Mouse (Mus musculus) urinary bladder, postnatal 4 days (tissue): ENCODE data around the gene Syndig1.
A peak's percentile ranks its signal among the peaks of the same experiment; 100 is the strongest.

Source experiments
- DNase-seq, 2 experiments: peaks; one replicate each; pipeline ENCODE4 v3.0.0; 2021 to 2022; ENCODE audit warnings: low spot score in 2 of 2

Gene Syndig1

GRCm38 (mm10) chr2:149873346-149873745 is 44.3 kb downstream of the Syndig1 start:
- no peak for DNase-seq

- no peak for DNase-seq
These were observed 48.9 kb downstream of the Syndig1 start for GRCm38 (mm10) chr2:149877954-149878353.

GRCm38 (mm10) chr2:149887634-149888033 is 58.6 kb downstream of the Syndig1 start:
- no peak for DNase-seq

- DNase-seq = no peak
These were observed 62.6 kb downstream of the Syndig1 start for GRCm38 (mm10) chr2:149891647-149892046.

- DNase-seq = no peak
These were observed 67.3 kb downstream of the Syndig1 start for GRCm38 (mm10) chr2:149896337-149896736.

GRCm38 (mm10) chr2:149899615-149900014 is 70.6 kb downstream of the Syndig1 start:
- no peak for DNase-seq

GRCm38 (mm10) chr2:149900606-149901005 is 71.6 kb downstream of the Syndig1 start:
- DNase-seq = no peak

- DNase-seq = no peak
These were observed 75.4 kb downstream of the Syndig1 start for GRCm38 (mm10) chr2:149904405-149904804.

GRCm38 (mm10) chr2:149906694-149907093 is 77.7 kb downstream of the Syndig1 start:
- DNase-seq = no peak

- DNase-seq = no peak
These were observed 88.2 kb downstream of the Syndig1 start for GRCm38 (mm10) chr2:149917162-149917561.

- no peak for DNase-seq
These were observed 94.5 kb downstream of the Syndig1 start for GRCm38 (mm10) chr2:149923561-149923960.

GRCm38 (mm10) chr2:149925911-149926310 is 96.9 kb downstream of the Syndig1 start:
- DNase-seq = no peak

GRCm38 (mm10) chr2:149927001-149927400 is 98.0 kb downstream of the Syndig1 start:
- DNase-seq = no peak

GRCm38 (mm10) chr2:149927481-149927880 is 98.5 kb downstream of the Syndig1 start:
- DNase-seq = no peak

GRCm38 (mm10) chr2:149929986-149930385 is 101.0 kb downstream of the Syndig1 start:
- no peak for DNase-seq

GRCm38 (mm10) chr2:149931111-149931510 is 102.1 kb downstream of the Syndig1 start:
- DNase-seq = no peak

- DNase-seq = no peak
These were observed 103.1 kb downstream of the Syndig1 start for GRCm38 (mm10) chr2:149932095-149932494.

GRCm38 (mm10) chr2:149933247-149933898 is 104.4 kb downstream of the Syndig1 start:
- DNase-seq = no peak

GRCm38 (mm10) chr2:149934139-149934538 is 105.1 kb downstream of the Syndig1 start:
- DNase-seq = no peak

- DNase-seq = no peak
These were observed 109.8 kb downstream of the Syndig1 start for GRCm38 (mm10) chr2:149938829-149939228.

GRCm38 (mm10) chr2:149939586-149939985 is 110.6 kb downstream of the Syndig1 start:
- no peak for DNase-seq

GRCm38 (mm10) chr2:149950641-149951040 is 121.6 kb downstream of the Syndig1 start:
- no peak for DNase-seq

- no peak for DNase-seq
These were observed 142.0 kb downstream of the Syndig1 start for GRCm38 (mm10) chr2:149971014-149971413.

- DNase-seq = peak; percentile 31 to 64
These were observed 144.6 kb downstream of the Syndig1 start for GRCm38 (mm10) chr2:149973583-149973982.
